Mouse (Mus musculus): ENCODE data around the gene Tmem131. TPM values are rescaled to one million over a fixed set of nuclear protein-coding genes. Genes with fewer than 3 reads are reported as not detected.
"Not testable (repeated sequence)": the region's sequence is repeated elsewhere in the genome, so short reads cannot be mapped to it uniquely, and the experiment has no call there.

Tmem131 gene
- polyA plus RNA-seq, 1 experiment from 2014 or later, result 9.0 TPM

DNA sequence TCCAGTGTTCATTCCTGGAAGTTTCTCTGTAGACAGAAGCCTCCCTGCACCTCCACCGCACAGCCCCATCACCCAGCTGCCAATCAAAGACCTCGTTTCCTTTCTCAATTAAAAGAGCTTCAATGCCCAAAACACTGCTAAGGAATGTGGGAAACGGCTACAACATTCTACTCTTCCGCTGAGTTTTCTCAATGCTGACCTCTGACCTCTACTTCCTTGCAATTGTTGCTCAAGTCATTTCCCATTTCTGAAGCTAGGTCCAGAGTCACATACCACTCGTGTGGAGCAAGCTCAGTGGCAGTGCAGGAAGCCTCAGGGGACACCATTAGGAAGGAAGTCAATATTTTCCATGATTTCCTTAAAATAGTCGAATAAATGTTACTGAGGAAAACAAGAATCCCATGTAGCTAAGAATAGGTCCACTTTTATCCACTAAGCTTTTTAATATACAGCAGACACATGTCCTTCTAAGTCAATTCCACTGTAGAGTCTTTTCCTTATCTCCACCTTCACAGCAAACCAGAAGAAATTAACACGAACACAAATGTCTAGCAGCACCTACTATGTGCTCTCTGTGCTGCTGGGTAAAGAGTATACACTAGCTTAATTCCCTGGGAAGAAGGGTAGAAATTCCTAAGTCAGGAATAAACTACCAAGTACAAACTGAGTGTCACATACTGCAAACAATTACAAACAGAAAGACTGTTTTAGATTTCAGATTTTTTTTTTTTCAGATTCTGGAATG lies 28.8 kb downstream of the Tmem131 start:
- Histone ChIP-seq H3K27ac (ENCODE audit: low read length) (peak overlapping the region; percentile 61), H3K4me1 (ENCODE audit: control insufficient read depth, insufficient read depth, low read length) (peaks cover 34% of the 10 kb centered on the region), H3K27me3 (ENCODE audit: control insufficient read depth, insufficient read depth, low read length) (no peaks in the 10 kb centered on the region), H3K9ac (ENCODE audit: low read length) (no peak overlapping the region), H3K4me3 (ENCODE audit: low read length) (no peak overlapping the region), H3K36me3 (ENCODE audit: control insufficient read depth, insufficient read depth) (no peaks in the 10 kb centered on the region), H3K9me3 (replicated peaks; ENCODE audit: control insufficient read depth, low read length) (no peaks in the 10 kb centered on the region), H3K4me2 (ENCODE audit: low read depth, low read length) (no peak overlapping the region)
- ATAC-seq (replicated peaks; ENCODE audit: extremely low read depth, insufficient read depth, low FRiP score), result peak; percentile 50
- 32% methylated on average over 7 of the region's 7 CpGs for WGBS

DNA sequence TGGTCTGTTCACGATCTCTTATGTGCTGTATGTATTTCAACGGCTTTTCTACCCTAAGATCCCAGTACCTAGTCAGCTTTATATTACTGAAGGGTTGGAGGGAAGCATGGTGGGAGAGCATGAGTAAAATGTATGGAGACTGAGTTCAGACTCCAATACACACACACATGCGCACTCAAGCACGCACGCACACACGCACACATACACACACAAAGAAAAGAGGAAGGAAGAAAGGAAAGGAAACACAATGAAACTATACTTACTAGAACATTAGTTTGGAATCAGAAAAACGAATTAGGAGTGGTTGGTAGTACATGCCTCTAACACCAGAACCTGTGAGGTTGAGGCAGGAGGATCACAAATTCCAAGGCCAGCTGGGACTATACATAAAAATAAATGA lies 29.7 kb downstream of the Tmem131 start:
- Histone ChIP-seq H3K27me3 (ENCODE audit: control insufficient read depth, insufficient read depth, low read length) (no peaks in the 10 kb centered on the region), H3K4me3 (ENCODE audit: low read length) (no peak overlapping the region), H3K36me3 (ENCODE audit: control insufficient read depth, insufficient read depth) (no peaks in the 10 kb centered on the region), H3K9me3 (replicated peaks; ENCODE audit: control insufficient read depth, low read length) (no peaks in the 10 kb centered on the region), H3K4me2 (ENCODE audit: low read depth, low read length) (no peak overlapping the region), H3K4me1 (ENCODE audit: control insufficient read depth, insufficient read depth, low read length) (peaks cover 26% of the 10 kb centered on the region), H3K27ac (ENCODE audit: low read length) (no peak overlapping the region), H3K9ac (ENCODE audit: low read length) (no peak overlapping the region)
- 83% methylated on average over 7 of the region's 7 CpGs for WGBS
- no peak for ATAC-seq (replicated peaks; ENCODE audit: extremely low read depth, insufficient read depth, low FRiP score)

DNA sequence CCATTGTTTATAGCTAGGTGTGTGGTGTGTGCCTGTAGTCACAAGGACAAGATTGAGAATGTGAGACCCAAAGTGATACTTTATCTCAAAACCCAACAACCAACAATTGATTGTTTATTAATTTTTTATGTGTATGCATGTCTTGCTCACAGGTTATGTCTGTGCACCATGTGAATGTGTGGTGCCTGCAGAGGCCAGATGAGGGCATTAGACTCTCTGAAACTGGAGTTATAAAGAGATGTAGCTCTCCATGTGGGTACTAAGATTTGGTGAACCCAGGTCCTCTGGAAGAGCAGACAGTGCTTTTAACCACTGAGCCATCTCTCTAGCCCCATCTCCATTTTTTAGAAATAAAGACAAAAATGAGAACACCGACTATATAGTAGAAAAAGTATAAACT lies 31.2 kb downstream of the Tmem131 start:
- H3K9me3 ChIP-seq (replicated peaks; ENCODE audit: control insufficient read depth, low read length), result no peaks in the 10 kb centered on the region
- no peak for ATAC-seq (replicated peaks; ENCODE audit: extremely low read depth, insufficient read depth, low FRiP score)
- no peak overlapping the region for H3K4me2 ChIP-seq (ENCODE audit: low read depth, low read length)
- no peak overlapping the region for H3K9ac ChIP-seq (ENCODE audit: low read length)
- H3K27ac ChIP-seq (ENCODE audit: low read length), result no peak overlapping the region
- 0 out of 2 replicates have a peak, but pooled peaks cover 1% of the 10 kb centered on the region for H3K36me3 ChIP-seq (ENCODE audit: control insufficient read depth, insufficient read depth)
- H3K4me3 ChIP-seq (ENCODE audit: low read length), result no peak overlapping the region
- peaks cover 15% of the 10 kb centered on the region for H3K4me1 ChIP-seq (ENCODE audit: control insufficient read depth, insufficient read depth, low read length)
- 95% methylated on average over 1 of the region's 1 CpGs for WGBS
- H3K27me3 ChIP-seq (ENCODE audit: control insufficient read depth, insufficient read depth, low read length), result no peaks in the 10 kb centered on the region

DNA sequence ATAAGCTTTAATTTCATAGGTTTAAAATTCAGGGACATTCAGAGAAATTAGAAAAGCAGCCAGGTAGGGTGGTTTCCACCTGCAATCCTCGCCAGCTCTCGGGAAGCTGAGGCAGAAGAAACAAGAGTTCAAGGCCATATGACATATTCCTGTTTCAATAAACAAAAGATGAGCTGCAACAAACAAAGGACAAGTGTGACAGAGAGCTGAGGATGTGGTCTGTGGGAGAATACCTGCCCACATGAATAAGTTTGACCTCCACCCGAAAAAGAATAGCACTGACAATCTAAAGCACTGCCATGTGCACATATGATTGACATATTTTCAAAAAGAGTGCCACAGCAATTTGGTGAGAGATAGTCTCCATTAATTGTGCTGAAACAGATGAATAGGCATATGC lies 31.9 kb downstream of the Tmem131 start:
- no peaks in the 10 kb centered on the region for H3K9me3 ChIP-seq (replicated peaks; ENCODE audit: control insufficient read depth, low read length)
- H3K36me3 ChIP-seq (ENCODE audit: control insufficient read depth, insufficient read depth), result 0 out of 2 replicates have a peak, but pooled peaks cover 5% of the 10 kb centered on the region
- no peak overlapping the region for H3K4me3 ChIP-seq (ENCODE audit: low read length)
- ATAC-seq (replicated peaks; ENCODE audit: extremely low read depth, insufficient read depth, low FRiP score), result no peak
- H3K9ac ChIP-seq (ENCODE audit: low read length), result no peak overlapping the region
- no peaks in the 10 kb centered on the region for H3K27me3 ChIP-seq (ENCODE audit: control insufficient read depth, insufficient read depth, low read length)
- peaks cover 15% of the 10 kb centered on the region for H3K4me1 ChIP-seq (ENCODE audit: control insufficient read depth, insufficient read depth, low read length)
- H3K27ac ChIP-seq (ENCODE audit: low read length), result no peak overlapping the region
- WGBS, result 79% methylated on average over 3 of the region's 3 CpGs
- H3K4me2 ChIP-seq (ENCODE audit: low read depth, low read length), result no peak overlapping the region

DNA sequence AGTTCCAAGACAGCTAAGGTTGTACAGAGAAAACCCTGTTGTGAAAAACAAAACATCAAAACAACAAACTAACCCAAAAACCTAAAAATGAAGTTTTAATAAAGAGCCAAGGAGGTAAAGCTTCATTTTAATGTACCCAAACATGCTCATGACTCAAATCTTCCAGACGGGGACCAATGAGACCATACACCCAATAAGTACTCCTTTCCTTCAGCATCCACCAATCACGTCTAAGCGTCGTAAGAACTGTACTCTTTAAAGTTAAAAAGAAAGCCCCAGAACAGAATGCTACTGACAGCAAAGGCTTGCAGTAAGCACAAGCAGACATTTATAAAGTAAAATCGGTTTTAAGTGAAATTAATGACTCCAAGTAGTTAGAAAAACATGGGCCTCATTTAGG lies 33.1 kb downstream of the Tmem131 start:
- Histone ChIP-seq H3K4me3 (ENCODE audit: low read length) (no peak overlapping the region), H3K9me3 (replicated peaks; ENCODE audit: control insufficient read depth, low read length) (no peaks in the 10 kb centered on the region), H3K4me1 (ENCODE audit: control insufficient read depth, insufficient read depth, low read length) (peaks cover 14% of the 10 kb centered on the region), H3K27me3 (ENCODE audit: control insufficient read depth, insufficient read depth, low read length) (no peaks in the 10 kb centered on the region), H3K36me3 (ENCODE audit: control insufficient read depth, insufficient read depth) (0 out of 2 replicates have a peak, but pooled peaks cover 5% of the 10 kb centered on the region), H3K4me2 (ENCODE audit: low read depth, low read length) (no peak overlapping the region), H3K9ac (ENCODE audit: low read length) (no peak overlapping the region), H3K27ac (ENCODE audit: low read length) (no peak overlapping the region)
- 86% methylated on average over 5 of the region's 5 CpGs for WGBS
- ATAC-seq (replicated peaks; ENCODE audit: extremely low read depth, insufficient read depth, low FRiP score), result no peak

DNA sequence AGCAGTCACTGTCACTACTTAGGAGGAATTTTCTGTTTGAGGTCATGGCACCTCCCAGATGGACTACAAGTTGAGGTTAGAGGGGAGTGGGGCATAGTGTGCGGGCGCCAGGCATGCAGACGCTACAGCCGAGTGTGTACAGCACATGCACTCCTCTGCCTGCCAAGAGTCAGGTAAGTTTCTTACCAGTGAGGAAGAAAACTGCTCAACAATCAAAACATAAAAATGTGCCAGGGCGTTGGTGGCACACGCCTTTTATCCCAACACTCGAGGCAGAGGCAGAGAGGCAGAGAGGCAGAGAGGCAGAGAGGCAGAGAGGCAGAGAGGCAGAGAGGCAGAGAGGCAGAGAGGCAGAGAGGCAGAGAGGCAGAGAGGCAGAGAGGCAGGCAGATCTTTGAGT lies 33.5 kb downstream of the Tmem131 start:
- WGBS, result 71% methylated on average over 7 of the region's 7 CpGs
- peaks cover 15% of the 10 kb centered on the region for H3K4me1 ChIP-seq (ENCODE audit: control insufficient read depth, insufficient read depth, low read length)
- not testable (repeated sequence) for H3K4me3 ChIP-seq (ENCODE audit: low read length); H3K27me3 ChIP-seq (ENCODE audit: control insufficient read depth, insufficient read depth, low read length); H3K9me3 ChIP-seq (replicated peaks; ENCODE audit: control insufficient read depth, low read length); H3K27ac ChIP-seq (ENCODE audit: low read length); H3K36me3 ChIP-seq (ENCODE audit: control insufficient read depth, insufficient read depth); ATAC-seq (replicated peaks; ENCODE audit: extremely low read depth, insufficient read depth, low FRiP score); H3K9ac ChIP-seq (ENCODE audit: low read length); H3K4me2 ChIP-seq (ENCODE audit: low read depth, low read length)

DNA sequence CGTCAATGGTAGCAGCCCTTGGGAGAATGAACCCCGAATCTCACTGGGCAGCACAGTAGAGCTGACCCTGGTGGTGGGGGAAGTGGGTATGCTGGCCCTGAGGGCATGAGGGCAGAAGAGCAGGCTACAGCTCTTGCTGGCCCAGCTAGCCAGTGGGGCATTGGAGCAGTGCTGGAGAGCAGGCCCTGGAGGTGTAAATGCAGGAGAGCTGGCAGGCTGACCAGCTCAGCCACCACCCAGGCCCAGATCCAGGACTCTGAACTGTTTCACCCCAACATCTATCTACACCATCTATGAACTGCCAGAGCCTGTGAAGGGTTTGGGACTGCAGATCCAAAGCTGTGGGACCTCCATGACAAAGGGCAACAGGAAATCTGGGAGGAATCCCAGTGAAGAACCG lies 38.2 kb downstream of the Tmem131 start:
- Histone ChIP-seq H3K36me3 (ENCODE audit: control insufficient read depth, insufficient read depth) (0 out of 2 replicates have a peak, but pooled peaks cover 5% of the 10 kb centered on the region), H3K9me3 (replicated peaks; ENCODE audit: control insufficient read depth, low read length) (no peaks in the 10 kb centered on the region), H3K27ac (ENCODE audit: low read length) (peak overlapping the region; percentile 31; the same call in 1 of the 2 replicates), H3K27me3 (ENCODE audit: control insufficient read depth, insufficient read depth, low read length) (no peaks in the 10 kb centered on the region), H3K9ac (ENCODE audit: low read length) (peak overlapping the region; percentile 38; the same call in 1 of the 2 replicates), H3K4me3 (ENCODE audit: low read length) (no peak overlapping the region), H3K4me2 (ENCODE audit: low read depth, low read length) (no peak overlapping the region), H3K4me1 (ENCODE audit: control insufficient read depth, insufficient read depth, low read length) (peaks cover 16% of the 10 kb centered on the region)
- WGBS, result 78% methylated on average over 3 of the region's 3 CpGs
- no peak for ATAC-seq (replicated peaks; ENCODE audit: extremely low read depth, insufficient read depth, low FRiP score)

DNA sequence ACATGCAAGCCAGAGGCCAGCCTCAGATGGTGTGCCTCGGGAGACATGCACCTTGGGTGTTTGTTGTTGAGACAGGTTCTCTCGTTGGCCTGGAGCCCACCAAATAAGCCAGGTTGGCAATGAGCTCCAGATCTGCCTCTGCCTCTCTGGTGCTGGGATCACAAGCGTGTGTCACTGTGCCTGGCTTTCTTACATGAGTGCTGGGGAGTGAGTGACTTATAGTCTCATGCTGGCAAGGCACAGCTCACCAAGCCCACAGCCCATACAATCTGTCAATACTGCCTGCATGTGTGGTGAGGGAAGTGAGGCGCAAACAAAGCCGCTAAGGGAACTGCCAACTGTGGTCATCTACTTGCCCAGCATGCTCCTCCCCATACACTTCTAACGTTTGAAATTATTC lies 39.0 kb downstream of the Tmem131 start:
- no peak overlapping the region for H3K27ac ChIP-seq (ENCODE audit: low read length)
- H3K9ac ChIP-seq (ENCODE audit: low read length), result no peak overlapping the region
- H3K36me3 ChIP-seq (ENCODE audit: control insufficient read depth, insufficient read depth), result 0 out of 2 replicates have a peak, but pooled peaks cover 5% of the 10 kb centered on the region
- H3K9me3 ChIP-seq (replicated peaks; ENCODE audit: control insufficient read depth, low read length), result no peaks in the 10 kb centered on the region
- no peaks in the 10 kb centered on the region for H3K27me3 ChIP-seq (ENCODE audit: control insufficient read depth, insufficient read depth, low read length)
- WGBS, result 63% methylated on average over 6 of the region's 6 CpGs
- H3K4me2 ChIP-seq (ENCODE audit: low read depth, low read length), result no peak overlapping the region
- H3K4me3 ChIP-seq (ENCODE audit: low read length), result no peak overlapping the region
- 0 out of 2 replicates have a peak, but pooled peaks have one; percentile 45 for ATAC-seq (replicated peaks; ENCODE audit: extremely low read depth, insufficient read depth, low FRiP score)
- peaks cover 16% of the 10 kb centered on the region for H3K4me1 ChIP-seq (ENCODE audit: control insufficient read depth, insufficient read depth, low read length)

DNA sequence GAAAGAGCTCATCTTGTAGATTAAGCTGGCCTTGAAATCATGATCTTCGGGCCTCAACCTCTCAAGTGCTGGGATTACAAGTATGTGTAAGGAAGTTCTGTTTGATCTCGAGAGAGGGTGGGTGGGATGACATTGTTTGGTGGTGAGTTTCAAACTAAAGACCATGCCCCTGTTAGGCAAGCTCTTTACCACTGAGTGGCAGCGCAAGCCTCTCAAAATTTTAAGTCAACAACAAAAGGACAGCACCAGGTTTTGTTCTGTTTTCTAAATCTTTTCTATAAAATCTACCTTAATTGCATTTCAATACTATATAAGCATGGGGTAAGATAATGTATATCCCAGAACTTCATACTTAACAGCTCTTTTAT lies 39.4 kb downstream of the Tmem131 start:
- Histone ChIP-seq H3K4me3 (ENCODE audit: low read length) (no peak overlapping the region), H3K27me3 (ENCODE audit: control insufficient read depth, insufficient read depth, low read length) (no peaks in the 10 kb centered on the region), H3K9ac (ENCODE audit: low read length) (no peak overlapping the region), H3K4me2 (ENCODE audit: low read depth, low read length) (no peak overlapping the region), H3K4me1 (ENCODE audit: control insufficient read depth, insufficient read depth, low read length) (peaks cover 16% of the 10 kb centered on the region), H3K27ac (ENCODE audit: low read length) (no peak overlapping the region), H3K9me3 (replicated peaks; ENCODE audit: control insufficient read depth, low read length) (no peaks in the 10 kb centered on the region), H3K36me3 (ENCODE audit: control insufficient read depth, insufficient read depth) (0 out of 2 replicates have a peak, but pooled peaks cover 5% of the 10 kb centered on the region)
- 49% methylated on average over 3 of the region's 3 CpGs for WGBS
- no peak for ATAC-seq (replicated peaks; ENCODE audit: extremely low read depth, insufficient read depth, low FRiP score)

All from heart, embryonic 16.5 days (tissue).